Mouse (Mus musculus) stomach, embryonic 16.5 days (tissue): ENCODE measurements around the gene Efna2. TPM values are rescaled to one million over a fixed set of nuclear protein-coding genes. Genes with fewer than 3 reads are reported as not detected.

ENCODE experiments used
- ATAC-seq: fragments of 200-750 bp; cut with Nextera tagmentation; 2 replicates; pipeline ENCODE4 v1.8.0; 2017; ENCODE audit warnings: moderate number of reproducible peaks, moderate TSS enrichment; ENCODE audit not compliant: insufficient read depth, low FRiP score
- H3K27ac ChIP-seq: fragments of 300-500 bp; sonication (generic); 2 replicates; pipeline ENCODE4 v1.5.1; 2014; ENCODE audit warnings: low read length
- H3K27me3 ChIP-seq: fragments of 300-500 bp; sonication (generic); 2 replicates; pipeline ENCODE4 v1.6.1; 2014; ENCODE audit warnings: low read length, control low read depth, mixed read lengths; ENCODE audit not compliant: control insufficient read depth, insufficient read depth
- H3K36me3 ChIP-seq: fragments of 300-500 bp; sonication (generic); 2 replicates; pipeline ENCODE4 v1.6.1; 2014; ENCODE audit warnings: low read length; ENCODE audit not compliant: control insufficient read depth, insufficient read depth
- H3K4me1 ChIP-seq: fragments of 300-500 bp; sonication (generic); 2 replicates; pipeline ENCODE4 v1.6.1; 2014; ENCODE audit warnings: low read length, control low read depth, mixed read lengths; ENCODE audit not compliant: control insufficient read depth, insufficient read depth
- H3K4me2 ChIP-seq: fragments of 300-500 bp; sonication (generic); 2 replicates; pipeline ENCODE4 v1.6.1; 2014; ENCODE audit warnings: low read depth, low read length, mixed read lengths
- H3K4me3 ChIP-seq: fragments of 300-500 bp; sonication (generic); replicated peaks from 2 replicates; pipeline ENCODE4 v1.5.1; 2014; ENCODE audit warnings: mild to moderate bottlenecking, low read length
- H3K9ac ChIP-seq: fragments of 300-500 bp; sonication (generic); 2 replicates; pipeline ENCODE4 v1.6.1; 2014; ENCODE audit warnings: low read length
- H3K9me3 ChIP-seq: fragments of 300-500 bp; sonication (generic); replicated peaks from 2 replicates; pipeline ENCODE4 v1.6.1; 2016; ENCODE audit warnings: low read length, control low read depth; ENCODE audit not compliant: control insufficient read depth
- WGBS: fragments of 180-500 bp; shearing (Covaris S2); extraction: QIAGEN DNeasy Blood & Tissue Kit; methylation state at CpG from one replicate; pipeline ENCODE4 v1.1.7; 2014; 5-methylcytosine and 5-hydroxymethylcytosine counted together
- polyA plus RNA-seq: library from polyadenylated mRNA; unstranded; fragments of >200 nt; fragmentation: Nextera tagmentation; extraction: Ambion mirVana; gene quantifications from 2 replicates; pipeline ENCODE4 v1.2.1, GENCODE M21; 2015

The Efna2 gene
- polyA plus RNA-seq, 1 experiment from 2014 or later, result 10.5 TPM

- WGBS, result 85% methylated on average over 7 of the region's 7 CpGs
- ATAC-seq, result no peak
- H3K4me1 ChIP-seq, result peaks cover 36% of the 10 kb centered on the region
These were observed 9.6 kb upstream of the Efna2 start for GRCm38 (mm10) chr10:80169651-80170050.

GRCm38 (mm10) chr10:80170052-80170451 is 9.2 kb upstream of the Efna2 start:
- Histone ChIP-seq H3K36me3 (peaks cover 14% of the 10 kb centered on the region; the same call in 1 of the 2 replicates), H3K27ac (no peak overlapping the region), H3K27me3 (no peaks in the 10 kb centered on the region), H3K9me3 (no peaks in the 10 kb centered on the region), H3K4me3 (no peak overlapping the region), H3K4me2 (no peak overlapping the region), H3K4me1 (peaks cover 35% of the 10 kb centered on the region), H3K9ac (no peak overlapping the region)
- WGBS, result 95% methylated on average over 16 of the region's 16 CpGs
- no peak for ATAC-seq

More at GRCm38 (mm10) chr10:80169651-80170050, 9.6 kb upstream of the Efna2 start:
- Histone ChIP-seq H3K36me3 (peaks cover 14% of the 10 kb centered on the region; the same call in 1 of the 2 replicates), H3K9ac (no peak overlapping the region), H3K9me3 (no peaks in the 10 kb centered on the region), H3K27me3 (no peaks in the 10 kb centered on the region), H3K4me2 (no peak overlapping the region), H3K27ac (no peak overlapping the region), H3K4me3 (no peak overlapping the region)

GRCm38 (mm10) chr10:80170601-80171021 is 8.7 kb upstream of the Efna2 start:
- H3K27me3 ChIP-seq, result no peaks in the 10 kb centered on the region
- no peak overlapping the region for H3K27ac ChIP-seq
- no peak for ATAC-seq
- no peak overlapping the region; the same call in 1 of the 2 replicates for H3K9ac ChIP-seq
- no peak overlapping the region for H3K4me3 ChIP-seq
- H3K36me3 ChIP-seq, result peaks cover 14% of the 10 kb centered on the region; the same call in 1 of the 2 replicates
- WGBS, result 93% methylated on average over 19 of the region's 19 CpGs
- H3K9me3 ChIP-seq, result no peaks in the 10 kb centered on the region
- H3K4me2 ChIP-seq, result no peak overlapping the region
- peaks cover 30% of the 10 kb centered on the region for H3K4me1 ChIP-seq

GRCm38 (mm10) chr10:80171252-80171651 is 8.0 kb upstream of the Efna2 start:
- H3K4me1 ChIP-seq, result peaks cover 25% of the 10 kb centered on the region
- H3K4me3 ChIP-seq, result no peak overlapping the region
- no peak overlapping the region for H3K4me2 ChIP-seq
- 82% methylated on average over 15 of the region's 15 CpGs for WGBS
- H3K27ac ChIP-seq, result peak overlapping the region; percentile 93; the same call in 1 of the 2 replicates
- no peaks in the 10 kb centered on the region for H3K9me3 ChIP-seq
- no peaks in the 10 kb centered on the region for H3K27me3 ChIP-seq
- peak overlapping the region; percentile 35; the same call in 1 of the 2 replicates for H3K9ac ChIP-seq
- peaks cover 14% of the 10 kb centered on the region; the same call in 1 of the 2 replicates for H3K36me3 ChIP-seq
- no peak for ATAC-seq

- peak overlapping the region; percentile 49; the same call in 1 of the 2 replicates for H3K4me2 ChIP-seq
- no peaks in the 10 kb centered on the region for H3K27me3 ChIP-seq
- H3K9ac ChIP-seq, result peak overlapping the region; percentile 78
- peaks cover 18% of the 10 kb centered on the region for H3K4me1 ChIP-seq
- ATAC-seq, result no peak
- peak overlapping the region; percentile 93 for H3K27ac ChIP-seq
- H3K9me3 ChIP-seq, result no peaks in the 10 kb centered on the region
- H3K36me3 ChIP-seq, result peaks cover 14% of the 10 kb centered on the region; the same call in 1 of the 2 replicates
- H3K4me3 ChIP-seq, result peak overlapping the region; percentile 67
- WGBS, result 79% methylated on average over 44 of the region's 45 CpGs
These were observed 7.3 kb upstream of the Efna2 start for GRCm38 (mm10) chr10:80171760-80172526.

GRCm38 (mm10) chr10:80172527-80173292 is 6.6 kb upstream of the Efna2 start, which contains the start of gene 1600002K03Rik:
1600002K03Rik (plus strand) TSS chr10:80172944.
- ATAC-seq, result peak; percentile 80
- Histone ChIP-seq H3K9me3 (no peaks in the 10 kb centered on the region), H3K36me3 (peaks cover 14% of the 10 kb centered on the region; the same call in 1 of the 2 replicates), H3K27ac (peak within 1 kb of the TSS; percentile 93), H3K4me3 (peak within 1 kb of the TSS; percentile 67), H3K9ac (peak within 1 kb of the TSS; percentile 78), H3K27me3 (no peaks in the 10 kb centered on the region), H3K4me1 (peaks cover 17% of the 10 kb centered on the region), H3K4me2 (peak within 1 kb of the TSS; percentile 49)
- 7% methylated on average over 35 of the region's 35 CpGs for WGBS

GRCm38 (mm10) chr10:80173358-80173757 is 5.9 kb upstream of the Efna2 start:
- H3K9me3 ChIP-seq, result no peaks in the 10 kb centered on the region
- peaks cover 17% of the 10 kb centered on the region for H3K4me1 ChIP-seq
- peak overlapping the region; percentile 49 for H3K4me2 ChIP-seq
- H3K27me3 ChIP-seq, result no peaks in the 10 kb centered on the region
- 14% methylated on average over 11 of the region's 11 CpGs for WGBS
- H3K9ac ChIP-seq, result peak overlapping the region; percentile 78
- peak overlapping the region; percentile 93 for H3K27ac ChIP-seq
- peak overlapping the region; percentile 67 for H3K4me3 ChIP-seq
- no peak for ATAC-seq
- H3K36me3 ChIP-seq, result peaks cover 14% of the 10 kb centered on the region; the same call in 1 of the 2 replicates

- no peak for ATAC-seq
- peaks cover 11% of the 10 kb centered on the region for H3K4me1 ChIP-seq
- peaks cover 14% of the 10 kb centered on the region; the same call in 1 of the 2 replicates for H3K36me3 ChIP-seq
- no peak overlapping the region for H3K4me2 ChIP-seq
- no peak overlapping the region for H3K4me3 ChIP-seq
- no peak overlapping the region for H3K27ac ChIP-seq
- no peaks in the 10 kb centered on the region for H3K9me3 ChIP-seq
- H3K27me3 ChIP-seq, result no peaks in the 10 kb centered on the region
- H3K9ac ChIP-seq, result no peak overlapping the region
- 84% methylated on average over 10 of the region's 10 CpGs for WGBS
These were observed 5.2 kb upstream of the Efna2 start for GRCm38 (mm10) chr10:80173955-80174640.
